9 mouse cellular contexts compared by ENCODE assay signal in the genomic region with DNA sequence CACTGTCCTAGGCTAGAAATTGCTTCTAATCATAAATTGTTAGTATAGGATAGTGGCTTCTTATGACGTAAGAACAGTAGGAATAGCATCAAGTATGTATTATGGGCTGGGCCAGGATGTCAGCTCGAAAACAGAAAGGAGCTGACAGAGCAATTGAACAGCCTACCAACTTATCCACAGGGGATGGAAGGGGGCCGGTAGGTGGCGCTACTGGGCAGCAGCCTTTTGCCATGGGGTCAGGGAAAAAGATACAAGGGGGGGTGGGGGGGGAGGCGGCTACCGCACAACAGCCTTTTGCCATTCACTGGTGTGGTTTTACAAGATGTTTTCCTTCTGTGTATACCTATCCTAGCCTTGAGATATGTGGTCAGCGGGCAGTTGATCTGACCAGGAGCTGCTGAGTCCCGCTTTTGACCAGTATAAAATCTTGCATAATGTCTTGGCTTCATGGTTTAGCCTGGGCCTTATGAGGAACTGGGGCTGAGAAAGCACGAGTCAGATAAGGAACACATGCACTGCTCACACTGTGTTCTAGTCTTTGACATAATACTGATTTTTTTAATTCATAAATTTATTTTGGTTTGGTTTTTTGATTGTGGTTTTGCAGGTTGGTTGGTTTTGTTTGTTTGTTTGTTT. TPM values are rescaled to one million over a fixed set of nuclear protein-coding genes. Genes with fewer than 3 reads are reported as not detected.
DNase-seq lines count a peak whose midpoint lies in the region; ATAC-seq and TF ChIP-seq lines count a peak whose summit lies in the region.
"Had no signal": no experiment of that assay in that cellular context is flagged by ENCODE, and none has a peak within 500 bp of the region (broad histone marks: within the 10 kb centered on the region; RNA-seq: fewer than 3 reads in every experiment).

No protein-coding gene starts in this region.

- no peaks in the 10 kb centered on the region for H3K4me1 ChIP-seq in liver, embryonic 11.5 days (replicated peaks; ENCODE audit: control insufficient read depth, insufficient read depth, low read length)
- no peaks in the 10 kb centered on the region for H3K4me1 ChIP-seq in stomach, postnatal 0 days (replicated peaks; ENCODE audit: control insufficient read depth, insufficient read depth)

- H3K4me2 ChIP-seq in liver, embryonic 11.5 days: no peak overlapping the region
- no peak overlapping the region for H3K4me2 ChIP-seq in stomach, postnatal 0 days (replicated peaks; ENCODE audit: low read depth)

- H3K36me3 ChIP-seq in liver, embryonic 11.5 days (ENCODE audit: control insufficient read depth, insufficient read depth, low read length): no peaks in the 10 kb centered on the region
- H3K36me3 ChIP-seq in stomach, postnatal 0 days (ENCODE audit: control insufficient read depth, insufficient read depth, low read length): no peaks in the 10 kb centered on the region

- no peaks in the 10 kb centered on the region for H3K9me3 ChIP-seq in liver, embryonic 11.5 days (ENCODE audit: control insufficient read depth, low read length)
- H3K9me3 ChIP-seq in stomach, postnatal 0 days (ENCODE audit: control insufficient read depth, low read length): no peaks in the 10 kb centered on the region

- H3K27me3 ChIP-seq in liver, embryonic 11.5 days (replicated peaks; ENCODE audit: control insufficient read depth, insufficient read depth, low read length): no peaks in the 10 kb centered on the region
- H3K27me3 ChIP-seq in stomach, postnatal 0 days (ENCODE audit: control insufficient read depth, insufficient read depth, low read length): no peaks in the 10 kb centered on the region

- TF ChIP-seq CTCF in stomach, postnatal 0 days (IDR thresholded peaks at IDR 0.05; ENCODE audit: low read depth): peak; percentile 59

- H3K9ac ChIP-seq in liver, embryonic 11.5 days (ENCODE audit: low read depth, low read length): no peak overlapping the region
- no peak overlapping the region for H3K9ac ChIP-seq in stomach, postnatal 0 days (ENCODE audit: low read length)

- peak; percentile 65 to 72 for DNase-seq in cerebellum, postnatal 10 days
- no peak for DNase-seq in cerebellum, adult 11-12 months
- peak; percentile 36 for DNase-seq in liver
- DNase-seq in liver, embryonic 11.5 days (ENCODE audit: low spot score): no peak
- peak; percentile 54 for DNase-seq in adrenal gland, adult 2 months
- DNase-seq in kidney, postnatal 14 days: peak; percentile 23
- DNase-seq in stomach, postnatal 0 days (ENCODE audit: low spot score): peak; percentile 34
- no peak for DNase-seq in spleen, postnatal 36 days (ENCODE audit: low spot score in 2 of 2)

- ATAC-seq in liver, embryonic 11.5 days (replicated peaks; ENCODE audit: low FRiP score): no peak
- ATAC-seq in stomach, postnatal 0 days (ENCODE audit: low FRiP score, low TSS enrichment): no peak

- WGBS in liver, embryonic 11.5 days: 47% methylated on average over 9 of the region's 9 CpGs
- 41% methylated on average over 9 of the region's 9 CpGs for WGBS in stomach, postnatal 0 days

- TF ChIP-seq EP300 in stomach, postnatal 0 days (optimal IDR thresholded peaks at IDR 0.05): no peak

- H3K4me3 ChIP-seq in liver, embryonic 11.5 days (ENCODE audit: low read depth, low read length): no peak overlapping the region
- H3K4me3 ChIP-seq in stomach, postnatal 0 days (ENCODE audit: low read depth, low read length): no peak overlapping the region

- H3K27ac ChIP-seq in liver, embryonic 11.5 days (ENCODE audit: low read depth, low read length): no peak overlapping the region
- H3K27ac ChIP-seq in stomach, postnatal 0 days (replicated peaks): no peak overlapping the region

RNA-seq across cellular contexts. Expression of gene Alpi, which starts 10.4 kb away (rescaled TPM):
- not detected in 2 replicates for polyA plus RNA-seq in liver, embryonic 11.5 days (2014; fragmentation: Nextera tagmentation; extraction: Ambion mirVana)
- not detected for total RNA-seq in adrenal gland, adult 2 months (2021)
- 0.08 and 0.30 TPM in 2 replicates for polyA plus RNA-seq in adrenal gland, adult 2 months (2012; rRNA removed)
- polyA plus RNA-seq in stomach, postnatal 0 days (2015; fragmentation: Nextera tagmentation; extraction: Ambion mirVana): 5.7 and 11.4 TPM in 2 replicates
- total RNA-seq: gastrocnemius, postnatal 36 days had no signal

RNA-seq across cellular contexts. Expression of gene Akp3, which starts 12.9 kb away (rescaled TPM):
- polyA plus RNA-seq in liver, embryonic 11.5 days (2014; fragmentation: Nextera tagmentation; extraction: Ambion mirVana): not detected in 2 replicates
- not detected for total RNA-seq in adrenal gland, adult 2 months (2021)
- polyA plus RNA-seq in adrenal gland, adult 2 months (2012; rRNA removed): not detected in 2 replicates
- 0.38 TPM in 1 of 2 replicates, not detected in the other for polyA plus RNA-seq in stomach, postnatal 0 days (2015; fragmentation: Nextera tagmentation; extraction: Ambion mirVana)
- total RNA-seq: gastrocnemius, postnatal 36 days had no signal

RNA-seq across cellular contexts. Expression of gene Alppl2, which starts 22.1 kb away (rescaled TPM):
- 0.14 TPM in 1 of 2 replicates, not detected in the other for polyA plus RNA-seq in liver, embryonic 11.5 days (2014; fragmentation: Nextera tagmentation; extraction: Ambion mirVana)
- total RNA-seq in adrenal gland, adult 2 months (2021): not detected
- polyA plus RNA-seq in adrenal gland, adult 2 months (2012; rRNA removed): not detected in 2 replicates
- polyA plus RNA-seq in stomach, postnatal 0 days (2015; fragmentation: Nextera tagmentation; extraction: Ambion mirVana): not detected in 2 replicates
- total RNA-seq: gastrocnemius, postnatal 36 days had no signal

RNA-seq across cellular contexts. Expression of gene Ecel1, which starts 44.5 kb away (rescaled TPM):
- polyA plus RNA-seq in liver, embryonic 11.5 days (2014; fragmentation: Nextera tagmentation; extraction: Ambion mirVana): 0.18 and 0.48 TPM in 2 replicates
- 1 to 10 TPM in 1 of 2 experiments, under 1 TPM in 1; 0.46 to 3.0 TPM for total RNA-seq in adrenal gland, adult 2 months (2021)
- polyA plus RNA-seq in adrenal gland, adult 2 months (2012; rRNA removed): 0.67 and 4.4 TPM in 2 replicates
- polyA plus RNA-seq in stomach, postnatal 0 days (2015; fragmentation: Nextera tagmentation; extraction: Ambion mirVana): 2.2 and 2.3 TPM in 2 replicates
- total RNA-seq: gastrocnemius, postnatal 36 days had no signal

Comparison
In these comparisons a context has a peak if more than half of its experiments do, and no peak if none do; other contexts are left out.
1. DNase-seq: peak in cerebellum, postnatal 10 days (2 of 2), liver (single experiment), adrenal gland, adult 2 months (single experiment), kidney, postnatal 14 days (single experiment) and stomach, postnatal 0 days (single experiment); none in cerebellum, adult 11-12 months (single experiment), liver, embryonic 11.5 days (single experiment) and spleen, postnatal 36 days (0 of 2).